Mouse (Mus musculus) G1E (cell line): Measurements from ENCODE around the gene Scn3b. TPM values are rescaled to one million over a fixed set of nuclear protein-coding genes. Genes with fewer than 3 reads are reported as not detected.

ENCODE experiments used
- ATAC-seq: 2 replicates; pipeline ENCODE4 v1.8.0; 2016; ENCODE audit warnings: mild to moderate bottlenecking; ENCODE audit not compliant: insufficient number of reproducible peaks, poor library complexity, low FRiP score, severe bottlenecking; ENCODE audit errors: extremely low read depth
- DNase-seq: peaks from one replicate; pipeline ENCODE4 v3.0.0; 2012; ENCODE audit warnings: low spot score
- H3K27me3 ChIP-seq: 2 replicates; pipeline ENCODE4 v1.6.1; 2012; ENCODE audit warnings: mild to moderate bottlenecking, low read length, inconsistent platforms; ENCODE audit not compliant: insufficient read depth
- H3K36me3 ChIP-seq: replicated peaks from 2 replicates; pipeline ENCODE3; 2012; ENCODE audit warnings: mild to moderate bottlenecking, inconsistent platforms
- H3K4me1 ChIP-seq: 2 replicates; pipeline ENCODE4 v1.6.1; 2012; ENCODE audit warnings: low read depth, low read length, inconsistent platforms, mixed read lengths; ENCODE audit not compliant: insufficient read depth
- H3K4me3 ChIP-seq: 2 replicates; pipeline ENCODE4 v1.5.1; 2012; ENCODE audit warnings: low read depth, mild to moderate bottlenecking, inconsistent platforms, low read length, moderate library complexity, mixed read lengths
- H3K9me3 ChIP-seq: replicated peaks from 2 replicates; pipeline ENCODE4 v1.6.1; 2012; ENCODE audit warnings: inconsistent platforms
- CTCF ChIP-seq: IDR thresholded peaks from 2 replicates; pipeline ENCODE4 v1.5.1; 2012; ENCODE audit warnings: low read depth, low read length, inconsistent platforms, mixed read lengths
- GATA1 ChIP-seq: IDR thresholded peaks from 2 replicates; pipeline ENCODE4 v1.6.1; 2012; ENCODE audit warnings: borderline replicate concordance, low read length, inconsistent platforms, mixed read lengths
- GATA2 ChIP-seq: IDR thresholded peaks from 2 replicates; pipeline ENCODE4 v1.6.1; 2012; ENCODE audit warnings: low read depth, low read length, inconsistent platforms, borderline replicate concordance
- POLR2AphosphoS5 ChIP-seq: IDR thresholded peaks from 2 replicates; pipeline ENCODE4 v1.6.1; 2012; ENCODE audit warnings: low read depth, low read length, inconsistent platforms; ENCODE audit not compliant: insufficient replicate concordance
- TAL1 ChIP-seq: conservative IDR thresholded peaks from 2 replicates; pipeline ENCODE4 v1.6.1; 2012; ENCODE audit warnings: low read depth, low read length, inconsistent platforms, mixed read lengths
- polyA plus RNA-seq: library from polyadenylated mRNA; stranded (reverse); fragments of >175 nt; gene quantifications from 2 replicates; pipeline ENCODE4 v1.2.3, GENCODE M21; 2012
- total RNA-seq, 2 experiments: library from RNA; stranded (forward) in 1 of 2; stranded (reverse) in 1 of 2; fragments of 200-1000 nt in 1 of 2; fragments of >200 nt in 1 of 2; fragmentation: Nextera tagmentation in 1 of 2; gene quantifications; 2 replicates each; pipeline ENCODE4 v1.2.3; 2014 to 2017

Gene Scn3b
- total and polyA plus RNA-seq, 3 experiments: 0.05 TPM; not detected in 2

DNA sequence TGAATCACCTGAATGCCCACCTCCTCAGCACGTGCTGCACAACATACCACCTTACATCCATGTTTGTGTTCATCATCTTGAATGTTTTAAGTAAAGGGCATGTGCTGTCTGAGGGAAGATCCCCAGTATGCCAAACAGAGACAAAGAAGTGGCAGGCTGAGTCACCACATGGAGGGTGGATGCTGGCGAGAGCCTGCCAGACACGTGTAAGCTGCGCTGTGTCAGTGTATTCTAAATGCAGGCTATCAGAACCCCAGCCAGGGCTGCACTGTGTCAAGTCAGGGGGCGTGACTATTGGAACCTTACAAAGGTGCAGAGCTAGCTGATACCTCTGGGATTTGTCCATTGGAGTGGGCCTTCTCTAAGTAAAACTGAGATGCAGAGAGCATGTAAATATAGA is 32.5 kb downstream of the Scn3b start:
- TF ChIP-seq CTCF (no peak), TAL1 (no peak), POLR2AphosphoS5 (no peak), GATA2 (no peak)
- no peak for DNase-seq
- Histone ChIP-seq H3K4me3 (no peak overlapping the region), H3K4me1 (no peaks in the 10 kb centered on the region), H3K9me3 (peaks cover 53% of the 10 kb centered on the region), H3K36me3 (no peaks in the 10 kb centered on the region), H3K27me3 (no peaks in the 10 kb centered on the region)
- no peak for ATAC-seq

DNA sequence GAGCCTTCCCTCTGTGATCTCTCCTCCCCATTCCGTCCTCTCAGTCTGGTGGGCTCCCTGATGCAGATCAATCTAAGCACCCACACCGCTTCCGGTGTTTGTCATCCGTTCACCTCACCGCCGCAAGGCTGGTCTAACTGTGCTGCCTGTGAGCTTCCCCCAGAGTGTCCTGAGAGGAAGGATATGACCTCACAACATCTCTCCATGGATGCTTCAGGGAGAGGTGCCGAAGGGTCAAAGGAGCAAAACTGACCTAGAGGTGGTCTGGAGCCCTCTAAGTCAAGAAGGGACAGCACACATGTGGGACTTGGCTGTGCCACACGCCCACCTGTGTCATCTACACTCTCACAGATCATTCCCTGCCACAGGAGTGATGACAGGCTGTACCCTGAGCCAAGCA is 33.4 kb downstream of the Scn3b start:
- peaks cover 56% of the 10 kb centered on the region for H3K9me3 ChIP-seq
- DNase-seq (no peak), ATAC-seq (no peak)
- H3K4me1 ChIP-seq: no peaks in the 10 kb centered on the region
- no peaks in the 10 kb centered on the region for H3K27me3 ChIP-seq
- H3K4me3 ChIP-seq: no peak overlapping the region
- H3K36me3 ChIP-seq: no peaks in the 10 kb centered on the region
- TF ChIP-seq GATA1 (no peak), CTCF (no peak), POLR2AphosphoS5 (no peak), TAL1 (no peak), GATA2 (no peak)

DNA sequence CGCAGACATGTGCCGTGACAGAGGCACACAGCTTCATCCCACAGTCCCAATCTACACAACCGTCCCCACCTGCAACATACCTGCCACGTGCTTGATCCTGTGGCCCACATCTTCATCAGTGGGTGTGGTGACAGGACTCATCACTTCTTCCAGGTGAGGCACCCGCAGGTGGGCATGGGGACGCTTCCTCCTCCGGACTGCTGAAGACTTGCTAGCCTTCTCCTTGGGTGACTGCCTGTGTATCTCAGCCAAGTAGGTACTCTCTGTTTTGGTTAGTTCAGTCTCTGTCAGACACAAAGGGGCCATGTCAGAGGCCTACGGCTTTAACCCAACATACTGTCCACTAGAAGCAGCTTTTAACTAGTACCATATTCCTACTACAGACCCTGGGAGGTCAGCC is 35.2 kb downstream of the Scn3b start:
- ATAC-seq (no peak), DNase-seq (no peak)
- TF ChIP-seq POLR2AphosphoS5 (no peak), GATA1 (no peak), GATA2 (no peak), CTCF (no peak), TAL1 (no peak)
- Histone ChIP-seq H3K36me3 (no peaks in the 10 kb centered on the region), H3K9me3 (peaks cover 57% of the 10 kb centered on the region), H3K4me3 (no peak overlapping the region), H3K4me1 (no peaks in the 10 kb centered on the region), H3K27me3 (no peaks in the 10 kb centered on the region)

DNA sequence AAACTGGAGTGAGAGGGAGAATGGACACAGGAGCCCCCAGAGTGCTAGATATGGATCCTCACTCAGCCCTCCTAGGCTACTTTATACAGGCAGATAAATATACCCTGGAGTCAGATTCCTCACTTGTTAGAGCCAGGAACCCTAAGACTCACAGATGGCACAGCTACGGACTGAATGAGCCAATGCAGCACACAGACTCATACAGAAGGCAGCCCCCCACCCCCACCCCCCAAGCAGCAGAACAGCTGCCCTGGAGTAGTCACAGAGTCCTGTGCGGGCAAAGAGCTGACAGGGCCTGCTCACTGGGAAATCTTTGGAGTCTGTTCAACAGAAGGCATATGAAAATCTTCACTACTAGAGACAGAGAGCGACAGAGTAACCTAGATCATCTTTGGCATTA is 38.3 kb downstream of the Scn3b start:
- no peak overlapping the region for H3K4me3 ChIP-seq
- H3K9me3 ChIP-seq: peaks cover 46% of the 10 kb centered on the region
- no peaks in the 10 kb centered on the region for H3K36me3 ChIP-seq
- no peak for TF ChIP-seq TAL1
- no peaks in the 10 kb centered on the region for H3K27me3 ChIP-seq
- H3K4me1 ChIP-seq: no peaks in the 10 kb centered on the region
- DNase-seq (no peak), ATAC-seq (no peak)

DNA sequence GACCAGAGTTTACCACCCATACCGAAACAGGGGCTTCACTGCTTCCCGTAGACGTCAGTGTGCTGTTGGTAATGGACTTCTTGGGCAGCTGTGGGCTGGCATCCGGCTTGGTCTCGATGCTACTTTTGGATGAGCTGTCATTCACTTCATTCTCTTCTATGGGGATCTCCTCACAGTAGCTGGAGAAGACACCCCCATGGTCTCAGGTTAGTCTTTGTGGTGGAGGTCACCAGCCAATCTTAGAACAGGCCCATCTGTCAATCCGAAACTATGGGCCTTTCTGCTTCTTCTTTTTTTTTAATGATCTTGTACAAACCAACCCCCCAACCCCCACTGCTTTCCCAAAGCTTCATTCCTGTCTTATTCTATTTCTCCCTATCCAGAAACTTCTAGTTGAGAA is 40.9 kb downstream of the Scn3b start:
- no peak for DNase-seq
- no peak overlapping the region for H3K4me3 ChIP-seq
- no peaks in the 10 kb centered on the region for H3K36me3 ChIP-seq
- no peak for ATAC-seq
- no peak for TF ChIP-seq POLR2AphosphoS5
- H3K9me3 ChIP-seq: peaks cover 34% of the 10 kb centered on the region
- no peaks in the 10 kb centered on the region for H3K27me3 ChIP-seq
- no peaks in the 10 kb centered on the region for H3K4me1 ChIP-seq

DNA sequence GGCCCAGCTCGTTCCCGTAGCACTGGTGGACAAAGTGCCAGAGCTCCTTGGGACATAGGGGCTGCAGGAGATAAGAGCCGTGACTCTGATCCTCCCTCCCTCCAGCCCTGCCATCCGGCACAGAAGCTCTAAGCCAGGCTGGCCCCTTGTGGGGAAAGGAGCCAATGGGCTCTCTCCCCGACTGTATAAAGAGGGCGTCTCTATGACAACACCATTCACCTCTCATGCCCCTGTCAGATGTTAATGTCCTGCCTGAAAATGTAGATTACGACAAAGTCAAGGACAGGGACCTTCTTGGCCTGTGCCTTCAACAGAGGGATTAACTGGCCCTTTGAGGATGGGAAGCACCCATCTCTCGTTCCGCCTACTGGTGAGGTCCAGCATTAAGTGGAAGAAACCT is 42.8 kb downstream of the Scn3b start:
- no peaks in the 10 kb centered on the region for H3K27me3 ChIP-seq
- no peak for TF ChIP-seq GATA2
- H3K9me3 ChIP-seq: peaks cover 22% of the 10 kb centered on the region
- no peaks in the 10 kb centered on the region for H3K36me3 ChIP-seq
- ATAC-seq (no peak), DNase-seq (no peak)
- H3K4me3 ChIP-seq: no peak overlapping the region
- H3K4me1 ChIP-seq: no peaks in the 10 kb centered on the region

DNA sequence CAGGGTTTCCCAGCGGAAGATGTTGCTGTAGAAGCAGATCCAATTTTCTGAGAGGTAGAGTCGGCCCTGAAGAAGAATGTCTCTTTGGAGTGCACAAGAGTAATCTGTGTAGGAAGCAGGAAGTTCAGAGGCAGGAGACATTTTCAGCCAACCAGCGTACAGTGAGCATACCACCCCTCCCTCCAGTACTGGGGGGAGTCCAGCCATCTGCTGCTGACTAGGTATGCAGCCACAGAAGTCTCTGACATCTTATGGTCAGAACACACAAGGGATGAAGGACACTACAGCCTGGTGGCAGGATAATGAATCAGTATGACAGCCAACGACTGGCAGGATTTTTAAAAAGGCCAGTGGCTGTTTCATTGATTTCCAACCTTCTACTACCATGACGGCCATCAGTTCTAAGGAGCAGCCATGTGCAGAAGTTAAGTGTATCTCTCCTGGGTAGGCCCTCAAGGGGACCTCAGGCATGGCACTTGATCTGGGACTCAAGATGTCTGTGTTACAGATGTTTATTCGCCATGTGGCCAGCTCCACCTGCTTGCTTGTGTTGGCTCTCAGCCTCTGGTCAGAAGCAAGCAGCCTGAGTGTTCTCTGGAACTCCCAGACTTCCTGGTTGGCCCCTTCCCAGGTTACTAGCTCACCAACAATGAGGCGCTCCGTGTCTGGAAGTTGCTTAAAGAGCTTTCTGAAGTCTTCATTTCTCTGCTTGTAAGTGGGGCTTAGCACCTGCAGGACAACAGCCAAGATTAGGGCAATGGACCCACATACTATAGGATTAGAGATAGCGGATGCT is 48.0 kb downstream of the Scn3b start:
- ATAC-seq: no peak

More for the DNA sequence above, 48.0 kb downstream of the Scn3b start:
- TF ChIP-seq TAL1: no peak
- TF ChIP-seq POLR2AphosphoS5: no peak
- no peak for TF ChIP-seq GATA1
- TF ChIP-seq GATA2: no peak
- no peak for TF ChIP-seq CTCF
- no peaks in the 10 kb centered on the region for H3K4me1 ChIP-seq
- no peaks in the 10 kb centered on the region for H3K36me3 ChIP-seq
- peaks cover 16% of the 10 kb centered on the region for H3K9me3 ChIP-seq
- H3K4me3 ChIP-seq: no peak overlapping the region
- no peaks in the 10 kb centered on the region for H3K27me3 ChIP-seq
- no peak for DNase-seq
